Mouse (Mus musculus): ENCODE results near the gene Rapgef1. TPM values are rescaled to one million over a fixed set of nuclear protein-coding genes. Genes with fewer than 3 reads are reported as not detected.
"Not testable (repeated sequence)": the region's sequence is repeated elsewhere in the genome, so short reads cannot be mapped to it uniquely, and the experiment has no call there.

Gene Rapgef1
- polyA plus RNA-seq, 1 experiment, result 65.2 TPM

DNA sequence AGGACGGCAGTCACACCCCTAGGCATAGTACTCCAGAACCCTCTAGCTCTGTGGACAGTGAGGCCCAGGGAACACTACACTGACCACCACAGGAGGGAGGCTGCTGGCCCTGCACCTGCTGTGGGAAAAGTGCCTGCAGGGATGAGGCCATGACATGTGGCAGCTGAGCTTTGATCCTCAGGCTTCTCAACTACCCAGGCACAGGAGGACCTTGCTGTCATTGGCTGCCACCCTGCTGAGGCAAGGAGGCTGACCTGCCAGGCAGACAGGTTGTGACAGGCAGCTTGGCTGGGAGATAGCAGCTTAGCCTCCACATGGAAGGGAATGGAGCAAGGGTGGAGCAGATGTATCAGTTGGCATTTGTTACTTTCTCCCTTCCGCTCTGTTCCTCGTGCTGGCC is 86.0 kb downstream of the Rapgef1 start:
- WGBS, result 81% methylated on average over 3 of the region's 3 CpGs
- H3K4me1 ChIP-seq (ENCODE audit: control insufficient read depth, insufficient read depth, low read length), result no peaks in the 10 kb centered on the region
- H3K4me3 ChIP-seq (replicated peaks; ENCODE audit: extremely low read depth, low read depth, low read length), result no peak overlapping the region
- no peak for TF ChIP-seq POLR2A (IDR thresholded peaks at IDR 0.05; ENCODE audit: borderline replicate concordance, extremely low read depth, low read depth, low read length)
- no peak for TF ChIP-seq CTCF (IDR thresholded peaks at IDR 0.05; ENCODE audit: insufficient read depth, low read length)
- no peak for DNase-seq

DNA sequence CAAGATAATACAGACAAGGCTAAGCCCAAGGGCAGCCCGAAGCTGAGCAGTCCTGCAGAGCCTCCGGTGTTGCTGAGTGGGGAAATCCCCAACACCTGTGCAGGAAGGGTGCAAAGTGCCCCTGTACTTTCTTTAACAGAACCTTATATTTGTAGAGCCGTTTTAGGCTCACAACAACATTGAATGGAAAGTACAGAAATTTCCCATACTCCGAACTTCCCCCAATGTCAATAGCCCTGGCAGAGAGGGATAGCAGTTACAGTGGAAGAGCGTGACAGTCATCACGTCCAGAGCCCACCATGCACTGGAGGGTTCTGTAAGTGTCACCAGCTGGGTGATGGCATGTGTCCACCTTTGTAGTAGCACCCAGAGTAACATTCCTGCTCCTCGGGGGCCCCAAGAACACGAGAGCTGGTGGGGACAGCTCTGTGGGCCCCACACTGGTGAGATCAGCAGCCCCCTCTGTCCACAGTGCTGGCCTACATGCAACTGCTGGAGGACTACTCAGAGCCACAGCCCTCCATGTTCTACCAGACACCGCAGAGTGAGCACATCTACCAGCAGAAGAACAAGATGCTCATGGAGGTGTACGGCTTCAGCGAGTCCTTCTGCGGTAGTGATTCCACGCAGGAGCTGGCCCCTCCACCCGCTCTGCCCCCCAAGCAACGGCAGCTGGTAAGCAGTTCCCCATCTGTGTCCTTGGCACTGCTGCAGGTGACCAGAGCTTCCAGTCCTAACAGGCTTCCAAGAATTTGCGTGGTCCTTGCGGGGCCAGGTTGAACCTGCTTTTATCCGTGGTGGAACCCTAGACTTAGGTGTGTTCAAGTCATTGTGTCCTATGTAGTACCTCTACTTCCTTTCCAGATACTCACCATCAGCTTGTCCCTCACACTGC is 87.5 kb downstream of the Rapgef1 start:
- Histone ChIP-seq H3K4me1 (ENCODE audit: control insufficient read depth, insufficient read depth, low read length) (no peaks in the 10 kb centered on the region), H3K4me3 (replicated peaks; ENCODE audit: extremely low read depth, low read depth, low read length) (no peak overlapping the region)
- WGBS, result 90% methylated on average over 18 of the region's 18 CpGs
- no peak for DNase-seq
- no peak for TF ChIP-seq CTCF (IDR thresholded peaks at IDR 0.05; ENCODE audit: insufficient read depth, low read length)
- no peak for TF ChIP-seq POLR2A (IDR thresholded peaks at IDR 0.05; ENCODE audit: borderline replicate concordance, extremely low read depth, low read depth, low read length)

DNA sequence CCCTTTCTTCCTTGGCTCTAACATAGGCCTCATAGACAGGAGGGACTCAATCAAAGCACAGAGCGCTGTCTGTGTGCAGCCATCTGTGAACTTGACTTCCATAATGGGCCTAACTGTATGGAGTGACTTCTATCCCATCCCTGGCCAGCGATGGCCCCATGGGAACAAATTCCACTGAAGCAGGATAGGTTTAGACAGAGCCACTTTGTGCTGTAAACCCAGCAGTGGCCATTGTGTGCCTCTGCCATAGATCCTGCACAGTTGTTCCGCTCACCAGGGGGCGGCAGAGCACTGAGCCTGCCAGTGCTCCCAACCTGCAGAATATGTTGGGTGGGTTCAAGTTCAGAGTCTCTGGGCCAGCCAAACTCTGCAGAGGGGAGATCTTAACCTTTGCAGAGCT is 88.2 kb downstream of the Rapgef1 start:
- WGBS, result 84% methylated on average over 4 of the region's 4 CpGs
- Histone ChIP-seq H3K4me3 (replicated peaks; ENCODE audit: extremely low read depth, low read depth, low read length) (no peak overlapping the region), H3K4me1 (ENCODE audit: control insufficient read depth, insufficient read depth, low read length) (no peaks in the 10 kb centered on the region)
- DNase-seq, result peak; percentile 36
- TF ChIP-seq POLR2A (IDR thresholded peaks at IDR 0.05; ENCODE audit: borderline replicate concordance, extremely low read depth, low read depth, low read length) (no peak), CTCF (IDR thresholded peaks at IDR 0.05; ENCODE audit: insufficient read depth, low read length) (peak; percentile 25; the same call in 1 of the 2 replicates)

DNA sequence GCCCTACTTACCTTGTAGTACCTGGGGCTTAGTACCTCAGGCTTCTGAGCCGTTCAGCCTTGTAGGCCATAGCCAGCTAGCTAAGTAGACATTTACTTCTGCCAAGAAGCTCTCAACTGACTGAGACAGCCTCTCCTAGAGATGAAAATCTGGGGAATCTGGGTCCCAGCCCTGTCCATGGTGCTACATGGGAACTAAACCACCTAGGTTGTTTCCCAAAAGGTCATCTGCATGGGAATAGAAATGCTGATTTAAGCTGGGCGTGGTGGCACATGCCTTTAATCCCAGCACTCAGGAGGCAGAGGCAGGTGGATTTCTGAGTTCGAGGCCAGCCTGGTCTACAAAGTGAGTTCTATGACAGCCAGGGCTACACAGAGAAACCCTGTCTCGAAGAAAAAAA is 88.7 kb downstream of the Rapgef1 start:
- not testable (repeated sequence) for H3K4me3 ChIP-seq (replicated peaks; ENCODE audit: extremely low read depth, low read depth, low read length); DNase-seq; H3K4me1 ChIP-seq (ENCODE audit: control insufficient read depth, insufficient read depth, low read length)
- WGBS, result 90% methylated on average over 4 of the region's 4 CpGs

DNA sequence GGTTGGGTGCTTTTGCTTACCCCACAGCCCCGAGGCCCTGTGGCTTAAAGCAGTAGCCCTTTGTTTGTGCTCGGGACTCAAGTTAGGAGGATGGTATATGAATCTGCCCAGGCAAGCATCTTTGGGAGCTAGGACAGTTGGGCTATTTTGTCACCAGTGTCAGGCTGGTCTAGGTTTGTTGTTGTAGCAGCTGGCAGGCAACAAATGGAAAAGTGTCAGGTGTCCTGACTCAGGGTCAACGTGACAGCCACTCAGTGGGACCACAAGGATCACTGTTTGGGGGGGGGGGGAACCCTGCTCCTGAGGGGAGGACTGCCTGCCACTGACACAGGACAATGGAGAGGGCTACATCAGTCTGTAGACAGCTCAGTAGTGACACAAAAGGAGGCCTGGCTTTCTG is 91.5 kb downstream of the Rapgef1 start:
- TF ChIP-seq CTCF (IDR thresholded peaks at IDR 0.05; ENCODE audit: insufficient read depth, low read length), result no peak
- TF ChIP-seq POLR2A (IDR thresholded peaks at IDR 0.05; ENCODE audit: borderline replicate concordance, extremely low read depth, low read depth, low read length), result no peak
- H3K4me1 ChIP-seq (ENCODE audit: control insufficient read depth, insufficient read depth, low read length), result no peaks in the 10 kb centered on the region
- no peak overlapping the region for H3K4me3 ChIP-seq (replicated peaks; ENCODE audit: extremely low read depth, low read depth, low read length)
- no peak for DNase-seq
- 63% methylated on average over 3 of the region's 3 CpGs for WGBS

DNA sequence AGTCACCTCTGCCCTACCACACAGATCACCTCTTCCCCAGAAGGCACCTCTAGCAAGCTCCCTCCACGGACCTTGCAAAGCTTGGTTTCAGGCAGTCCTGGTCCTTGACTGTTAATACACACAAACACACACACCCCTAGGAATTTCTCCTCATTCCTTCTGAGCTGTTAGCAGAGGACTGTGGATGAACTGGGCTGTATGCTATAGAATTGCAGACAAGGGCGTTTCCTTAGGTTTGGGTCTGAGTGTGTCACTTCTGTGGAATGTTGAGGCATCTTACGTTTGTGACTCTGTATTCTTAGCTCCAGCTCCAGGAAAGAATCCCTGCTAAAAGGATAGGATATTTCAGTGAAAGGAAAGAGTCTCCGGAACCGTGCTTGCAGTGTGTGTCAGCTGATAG is 92.4 kb downstream of the Rapgef1 start:
- Histone ChIP-seq H3K4me3 (replicated peaks; ENCODE audit: extremely low read depth, low read depth, low read length) (no peak overlapping the region), H3K4me1 (ENCODE audit: control insufficient read depth, insufficient read depth, low read length) (peaks cover 5% of the 10 kb centered on the region; the same call in 1 of the 2 replicates)
- TF ChIP-seq CTCF (IDR thresholded peaks at IDR 0.05; ENCODE audit: insufficient read depth, low read length), result no peak
- TF ChIP-seq POLR2A (IDR thresholded peaks at IDR 0.05; ENCODE audit: borderline replicate concordance, extremely low read depth, low read depth, low read length), result no peak
- WGBS, result 75% methylated on average over 5 of the region's 5 CpGs
- no peak for DNase-seq

DNA sequence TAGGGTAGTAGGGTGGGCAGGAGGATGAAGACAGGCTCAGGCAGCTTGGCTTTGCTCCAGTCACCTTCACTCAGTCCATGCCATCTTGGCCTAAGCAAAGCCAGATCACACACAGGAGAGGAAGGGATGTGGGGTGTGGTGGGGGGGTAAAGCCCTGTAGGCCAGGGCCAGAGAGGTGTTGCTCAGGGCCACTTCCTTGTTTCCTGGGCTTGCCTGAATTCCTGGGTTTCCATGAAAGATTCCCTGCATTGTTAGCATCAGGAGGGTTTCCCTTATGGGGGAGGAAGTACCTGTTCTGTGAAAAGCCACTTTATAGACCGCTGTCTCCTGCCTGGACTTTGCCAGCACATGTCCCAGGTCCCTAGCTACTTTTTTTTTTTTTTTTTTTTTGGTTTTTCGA is 94.0 kb downstream of the Rapgef1 start:
- TF ChIP-seq CTCF (IDR thresholded peaks at IDR 0.05; ENCODE audit: insufficient read depth, low read length) (no peak), POLR2A (IDR thresholded peaks at IDR 0.05; ENCODE audit: borderline replicate concordance, extremely low read depth, low read depth, low read length) (no peak)
- no peak overlapping the region for H3K4me3 ChIP-seq (replicated peaks; ENCODE audit: extremely low read depth, low read depth, low read length)
- H3K4me1 ChIP-seq (ENCODE audit: control insufficient read depth, insufficient read depth, low read length), result peaks cover 5% of the 10 kb centered on the region; the same call in 1 of the 2 replicates
- DNase-seq, result no peak
- 85% methylated on average over 2 of the region's 2 CpGs for WGBS

DNA sequence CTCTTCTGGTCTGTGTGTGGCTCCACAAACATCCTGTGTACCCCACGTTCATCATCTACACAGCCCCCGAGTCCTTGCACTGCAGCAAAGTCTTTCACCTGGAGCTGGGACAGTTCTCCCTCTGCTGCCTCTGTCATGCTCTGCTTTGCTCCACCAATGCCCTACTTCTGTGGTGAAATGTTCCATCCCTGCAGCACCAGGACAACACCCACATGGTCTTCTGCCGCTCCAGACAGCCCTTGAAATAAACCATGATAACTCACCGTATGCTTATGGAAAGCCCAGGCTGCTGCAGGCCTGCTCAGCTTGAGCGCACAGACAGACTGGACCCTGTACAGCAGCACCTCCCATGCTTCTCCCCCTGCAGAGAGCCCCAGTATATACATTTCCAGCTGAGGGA is 94.6 kb downstream of the Rapgef1 start:
- Histone ChIP-seq H3K4me1 (ENCODE audit: control insufficient read depth, insufficient read depth, low read length) (peaks cover 5% of the 10 kb centered on the region; the same call in 1 of the 2 replicates), H3K4me3 (replicated peaks; ENCODE audit: extremely low read depth, low read depth, low read length) (no peak overlapping the region)
- no peak for TF ChIP-seq POLR2A (IDR thresholded peaks at IDR 0.05; ENCODE audit: borderline replicate concordance, extremely low read depth, low read depth, low read length)
- no peak for TF ChIP-seq CTCF (IDR thresholded peaks at IDR 0.05; ENCODE audit: insufficient read depth, low read length)
- no peak for DNase-seq
- 87% methylated on average over 5 of the region's 5 CpGs for WGBS

DNA sequence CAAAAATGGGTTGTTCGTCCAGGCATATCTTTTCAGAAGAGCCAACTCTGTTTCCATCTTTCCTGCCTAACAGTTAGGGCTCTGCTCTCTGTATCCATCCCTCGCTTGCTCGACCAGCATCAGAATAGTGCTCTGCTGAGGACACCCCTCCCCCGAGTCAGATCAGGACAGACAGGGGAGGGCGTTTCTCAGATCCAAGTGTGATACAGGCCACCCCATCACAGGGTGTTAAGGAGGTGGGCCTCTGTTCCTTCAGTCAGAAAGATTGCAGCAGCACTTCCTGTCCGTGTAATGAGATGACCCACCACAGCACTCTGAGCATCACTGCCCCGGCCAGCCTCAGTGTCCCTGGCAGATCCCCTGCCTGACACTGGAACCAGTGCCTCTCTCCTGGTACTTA is 96.6 kb downstream of the Rapgef1 start:
- Histone ChIP-seq H3K4me3 (replicated peaks; ENCODE audit: extremely low read depth, low read depth, low read length) (no peak overlapping the region), H3K4me1 (ENCODE audit: control insufficient read depth, insufficient read depth, low read length) (peaks cover 5% of the 10 kb centered on the region; the same call in 1 of the 2 replicates)
- WGBS, result 42% methylated on average over 7 of the region's 7 CpGs
- no peak for DNase-seq
- no peak for TF ChIP-seq POLR2A (IDR thresholded peaks at IDR 0.05; ENCODE audit: borderline replicate concordance, extremely low read depth, low read depth, low read length)

DNA sequence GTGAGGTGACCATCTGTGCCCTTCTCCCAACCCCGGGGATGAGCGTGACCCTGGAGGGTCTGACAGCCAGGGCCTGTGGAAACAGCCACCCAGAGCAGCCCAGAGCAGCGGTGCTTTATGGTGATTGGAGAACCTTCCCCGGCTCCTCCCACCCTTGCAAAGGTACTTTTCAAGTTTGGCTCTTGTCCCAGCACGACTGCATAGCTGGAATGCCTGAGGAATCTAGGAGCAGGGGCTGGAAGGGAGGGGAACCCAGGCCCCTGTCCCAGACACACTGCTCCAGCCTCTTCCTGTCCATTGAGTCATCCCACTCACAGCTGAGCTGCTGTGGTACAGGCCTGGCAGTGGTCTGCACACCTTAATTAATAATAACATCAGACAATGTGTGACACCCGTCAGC is 97.2 kb downstream of the Rapgef1 start:
- DNase-seq, result peak; percentile 68
- H3K4me3 ChIP-seq (replicated peaks; ENCODE audit: extremely low read depth, low read depth, low read length), result no peak overlapping the region
- no peak for TF ChIP-seq CTCF (IDR thresholded peaks at IDR 0.05; ENCODE audit: insufficient read depth, low read length)
- TF ChIP-seq POLR2A (IDR thresholded peaks at IDR 0.05; ENCODE audit: borderline replicate concordance, extremely low read depth, low read depth, low read length), result no peak
- peaks cover 5% of the 10 kb centered on the region; the same call in 1 of the 2 replicates for H3K4me1 ChIP-seq (ENCODE audit: control insufficient read depth, insufficient read depth, low read length)
- WGBS, result 31% methylated on average over 6 of the region's 6 CpGs
